Mouse (Mus musculus) forebrain, embryonic 12.5 days (tissue): ENCODE measurements at regions not wholly inside any gene's neighbourhood (a gene's known extent, or its start where the extent isn't known, plus 50 kb on each side); places are given as distances from the start of the nearest gene placed in this dataset.

Source experiments
- ATAC-seq: fragments of 200-750 bp; cut with Nextera tagmentation; 2 replicates; pipeline ENCODE4 v1.8.0; 2017; ENCODE audit warnings: moderate TSS enrichment; ENCODE audit not compliant: low FRiP score
- H3K27ac ChIP-seq: fragments of 300-500 bp; sonication (generic); 2 replicates; pipeline ENCODE4 v1.5.1; 2016; ENCODE audit warnings: mild to moderate bottlenecking
- H3K27me3 ChIP-seq: fragments of 300-500 bp; sonication (generic); 2 replicates; pipeline ENCODE4 v1.6.1; 2016; ENCODE audit warnings: mild to moderate bottlenecking
- H3K36me3 ChIP-seq: fragments of 300-500 bp; sonication (generic); replicated peaks from 2 replicates; pipeline ENCODE4 v1.6.1; 2016; ENCODE audit warnings: mild to moderate bottlenecking
- H3K4me1 ChIP-seq: fragments of 300-500 bp; sonication (generic); 2 replicates; pipeline ENCODE4 v1.6.1; 2016
- H3K4me2 ChIP-seq: fragments of 300-500 bp; sonication (generic); 2 replicates; pipeline ENCODE4 v1.6.1; 2016; ENCODE audit warnings: mild to moderate bottlenecking, moderate library complexity
- H3K4me3 ChIP-seq: fragments of 300-500 bp; sonication (generic); replicated peaks from 2 replicates; pipeline ENCODE4 v1.5.1; 2016; ENCODE audit warnings: mild to moderate bottlenecking
- H3K9ac ChIP-seq: fragments of 300-500 bp; sonication (generic); 2 replicates; pipeline ENCODE4 v1.6.1; 2016; ENCODE audit warnings: mild to moderate bottlenecking
- H3K9me3 ChIP-seq: fragments of 300-500 bp; sonication (generic); 2 replicates; pipeline ENCODE4 v1.6.1; 2016
- WGBS: fragments of 180-500 bp; shearing (Covaris S2); methylation state at CpG from one replicate; pipeline ENCODE4 v1.1.7; 2016; 5-methylcytosine and 5-hydroxymethylcytosine counted together

DNA sequence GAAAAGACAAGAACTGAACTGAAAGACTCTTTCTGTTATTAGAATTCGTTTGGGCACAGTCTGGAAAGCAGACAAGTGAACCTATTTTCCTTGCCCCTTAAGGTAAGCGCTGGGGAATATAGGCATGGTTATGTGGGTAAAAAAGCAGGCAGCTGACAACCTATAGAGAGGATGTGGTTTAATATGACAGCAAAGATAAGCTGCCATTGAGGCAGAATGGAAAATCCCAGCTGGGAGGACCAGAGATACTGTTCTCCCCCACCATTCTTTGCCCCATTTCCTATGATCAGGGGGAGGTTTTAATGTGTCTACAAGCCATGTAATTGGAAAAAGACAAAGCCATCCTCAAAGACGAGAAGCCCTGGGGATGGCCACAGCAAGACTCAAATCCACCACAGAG is 984.9 kb upstream of the Gm7489 start:
- ATAC-seq = no peak

DNA sequence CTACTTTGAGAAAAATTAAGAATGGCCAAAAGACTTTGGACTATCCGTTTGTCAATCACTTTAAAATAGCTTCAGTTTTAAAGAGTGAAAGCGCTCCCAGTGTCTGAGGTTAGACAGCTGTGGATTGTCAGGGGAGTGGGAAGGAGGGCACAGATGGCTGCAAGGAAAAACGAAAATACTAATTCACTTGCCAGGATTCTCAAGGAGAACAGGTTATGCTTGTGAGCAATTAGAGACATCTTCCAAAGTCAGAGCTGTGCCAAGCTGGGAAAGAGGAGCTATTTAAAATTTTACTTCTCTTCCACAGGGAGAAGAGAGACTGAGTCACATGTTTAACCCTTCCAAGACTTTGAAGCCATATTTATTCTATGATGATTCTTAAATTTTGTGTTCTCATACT is 979.5 kb upstream of the Gm7489 start:
- Histone ChIP-seq H3K27ac (no peak overlapping the region), H3K9me3 (no peaks in the 10 kb centered on the region), H3K27me3 (no peaks in the 10 kb centered on the region), H3K4me3 (no peak overlapping the region), H3K4me2 (no peak overlapping the region), H3K4me1 (no peaks in the 10 kb centered on the region), H3K9ac (no peak overlapping the region), H3K36me3 (no peaks in the 10 kb centered on the region)
- no peak for ATAC-seq
- whole genome bisulfite sequencing = 85% methylated on average over 3 of the region's 3 CpGs

More for the DNA sequence above, 984.9 kb upstream of the Gm7489 start:
- Histone ChIP-seq H3K36me3 (no peaks in the 10 kb centered on the region), H3K4me1 (no peaks in the 10 kb centered on the region), H3K9ac (no peak overlapping the region), H3K4me2 (no peak overlapping the region), H3K27ac (no peak overlapping the region), H3K4me3 (no peak overlapping the region), H3K27me3 (no peaks in the 10 kb centered on the region), H3K9me3 (no peaks in the 10 kb centered on the region)
- WGBS = 77% methylated on average over 3 of the region's 3 CpGs

DNA sequence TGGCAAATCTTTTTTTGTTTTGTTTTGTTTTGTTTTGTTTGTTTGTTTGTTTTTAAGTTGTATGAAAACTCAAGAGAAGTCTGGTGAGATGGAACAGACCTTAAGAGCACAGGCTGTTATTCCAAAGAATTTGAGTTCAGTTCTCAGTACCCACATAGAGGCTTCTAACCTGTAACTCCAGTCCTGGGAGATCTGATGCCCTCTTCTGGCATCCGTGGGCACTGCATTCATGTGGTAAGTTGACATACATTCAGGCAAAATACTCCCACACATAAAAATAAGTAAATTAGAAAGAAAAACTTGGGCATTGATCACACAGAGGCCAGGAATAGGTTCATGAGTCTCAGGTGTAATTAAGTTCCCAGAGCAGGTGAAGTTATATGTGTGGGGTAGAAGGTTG is 977.5 kb upstream of the Gm7489 start:
- ATAC-seq = no peak
- Histone ChIP-seq H3K4me1 (no peaks in the 10 kb centered on the region), H3K4me2 (no peak overlapping the region), H3K27me3 (no peaks in the 10 kb centered on the region), H3K27ac (no peak overlapping the region), H3K4me3 (no peak overlapping the region), H3K9me3 (no peaks in the 10 kb centered on the region), H3K9ac (no peak overlapping the region), H3K36me3 (no peaks in the 10 kb centered on the region)
- 50% methylated on average over 1 of the region's 1 CpGs for WGBS

DNA sequence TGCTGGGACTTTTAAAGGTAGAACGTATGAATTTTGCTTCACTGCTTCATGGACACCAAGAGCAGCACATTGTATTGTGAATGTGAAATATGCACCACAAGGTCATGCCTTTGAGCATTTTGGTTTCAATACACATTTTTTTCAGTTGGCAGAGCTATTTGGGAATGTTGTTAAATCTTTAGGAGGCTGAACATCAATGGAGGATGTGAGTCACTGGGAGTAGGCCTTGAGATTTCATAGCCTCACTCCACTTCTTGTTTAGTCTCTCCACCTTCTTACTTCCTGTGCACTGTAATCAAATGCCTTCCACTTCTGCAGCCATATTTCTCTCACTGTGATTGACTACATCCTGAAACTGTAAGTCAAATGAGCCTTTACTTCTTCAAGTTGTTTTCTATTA is 962.4 kb upstream of the Gm7489 start:
- no peak for ATAC-seq
- peaks cover 5% of the 10 kb centered on the region for H3K9me3 ChIP-seq
- 82% methylated on average over 1 of the region's 1 CpGs for WGBS
- no peaks in the 10 kb centered on the region for H3K4me1 ChIP-seq
- H3K36me3 ChIP-seq = no peaks in the 10 kb centered on the region
- no peak overlapping the region for H3K4me2 ChIP-seq
- H3K4me3 ChIP-seq = no peak overlapping the region
- no peaks in the 10 kb centered on the region for H3K27me3 ChIP-seq
- no peak overlapping the region for H3K9ac ChIP-seq
- no peak overlapping the region for H3K27ac ChIP-seq

DNA sequence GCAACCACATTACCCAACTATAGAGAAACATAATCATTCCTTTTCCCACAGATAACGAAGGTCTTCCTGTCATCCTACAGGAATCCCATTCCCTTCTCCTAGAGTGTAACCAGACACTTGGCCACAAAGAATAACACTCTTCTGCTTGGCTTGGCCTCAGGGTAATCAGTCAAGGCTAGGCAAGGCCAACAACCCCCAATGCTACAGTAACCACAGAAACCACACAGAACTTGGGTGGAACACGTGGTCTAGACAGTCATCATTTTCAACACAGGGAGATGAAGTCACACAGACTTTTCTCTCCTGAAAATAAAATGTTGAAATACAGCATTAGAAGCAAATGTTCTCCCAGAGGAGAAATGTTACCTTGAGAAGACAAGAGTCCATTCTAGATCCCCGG is 956.3 kb upstream of the Gm7489 start:
- Histone ChIP-seq H3K36me3 (no peaks in the 10 kb centered on the region), H3K9ac (no peak overlapping the region), H3K27me3 (no peaks in the 10 kb centered on the region), H3K4me3 (no peak overlapping the region), H3K4me1 (no peaks in the 10 kb centered on the region), H3K4me2 (no peak overlapping the region), H3K9me3 (no peaks in the 10 kb centered on the region), H3K27ac (no peak overlapping the region)
- ATAC-seq = no peak
- 71% methylated on average over 3 of the region's 3 CpGs for WGBS

DNA sequence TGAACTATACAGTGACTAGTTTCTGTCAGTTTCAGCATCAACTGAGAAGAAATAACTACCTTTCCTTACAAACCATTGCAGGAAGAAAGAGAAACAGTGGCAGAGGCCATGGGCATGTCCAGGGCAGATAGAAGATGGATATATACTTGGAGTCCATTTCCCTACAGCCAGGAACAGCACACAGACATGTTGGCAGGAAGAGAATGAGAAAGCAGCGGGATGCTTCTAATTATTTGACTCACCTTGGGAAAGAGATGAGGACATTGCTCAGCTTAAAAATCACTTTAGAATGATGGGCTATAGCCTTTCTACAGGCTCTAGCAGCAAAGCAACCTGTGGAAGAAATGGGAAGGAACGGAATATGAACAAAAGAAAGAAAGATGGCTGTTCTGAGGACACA is 947.6 kb upstream of the Gm7489 start:
- 68% methylated on average over 2 of the region's 2 CpGs for WGBS

DNA sequence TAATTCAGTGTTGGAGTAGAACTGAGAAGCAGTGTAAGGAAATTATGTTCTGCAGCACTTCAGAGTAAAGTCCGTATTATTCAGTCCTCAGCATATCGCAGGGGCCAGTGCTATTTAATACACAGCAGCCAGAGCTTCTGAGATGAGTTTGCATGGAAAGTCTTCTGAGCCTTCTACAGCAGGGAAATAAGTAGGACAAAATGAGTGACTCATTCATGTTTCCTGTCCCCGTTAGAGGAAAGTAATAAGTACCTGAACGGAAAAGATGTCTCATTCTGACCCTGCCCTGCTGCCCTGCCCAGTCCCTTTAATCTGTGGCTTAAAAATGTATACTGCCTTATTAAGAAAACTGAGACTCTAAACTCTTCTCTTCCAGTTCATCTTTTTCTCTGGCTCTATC is 940.1 kb upstream of the Gm7489 start:
- 89% methylated on average over 4 of the region's 4 CpGs for WGBS
- Histone ChIP-seq H3K36me3 (no peaks in the 10 kb centered on the region), H3K4me3 (no peak overlapping the region), H3K4me1 (no peaks in the 10 kb centered on the region), H3K9ac (no peak overlapping the region), H3K4me2 (no peak overlapping the region), H3K9me3 (no peaks in the 10 kb centered on the region), H3K27me3 (no peaks in the 10 kb centered on the region), H3K27ac (no peak overlapping the region)
- no peak for ATAC-seq

More for the DNA sequence above, 947.6 kb upstream of the Gm7489 start:
- Histone ChIP-seq H3K27me3 (no peaks in the 10 kb centered on the region), H3K9me3 (no peaks in the 10 kb centered on the region), H3K27ac (no peak overlapping the region), H3K4me1 (no peaks in the 10 kb centered on the region), H3K4me3 (no peak overlapping the region), H3K4me2 (no peak overlapping the region), H3K9ac (no peak overlapping the region), H3K36me3 (no peaks in the 10 kb centered on the region)
- ATAC-seq = no peak

DNA sequence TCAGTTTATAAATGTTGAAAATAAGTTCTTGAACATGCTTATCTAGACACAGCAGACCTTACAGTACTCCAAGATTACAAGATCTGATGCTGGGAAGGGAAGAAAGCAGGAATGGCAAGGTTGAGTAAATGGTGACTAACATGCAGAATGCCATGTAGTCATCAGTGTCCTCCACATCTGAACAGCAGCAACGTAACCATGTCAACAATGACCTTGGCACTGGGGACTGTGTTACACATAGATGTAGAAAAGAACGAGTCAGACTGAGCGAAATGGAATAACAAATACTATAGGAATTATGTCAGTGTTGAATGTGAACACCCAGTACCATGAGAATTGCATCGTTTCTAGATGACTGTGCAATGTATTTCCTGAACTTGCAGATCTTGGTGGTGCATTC is 936.5 kb upstream of the Gm7489 start:
- Histone ChIP-seq H3K27ac (no peak overlapping the region), H3K4me1 (no peaks in the 10 kb centered on the region), H3K9ac (no peak overlapping the region), H3K36me3 (no peaks in the 10 kb centered on the region), H3K4me3 (no peak overlapping the region), H3K9me3 (no peaks in the 10 kb centered on the region), H3K4me2 (no peak overlapping the region), H3K27me3 (no peaks in the 10 kb centered on the region)
- no peak for ATAC-seq
- 91% methylated on average over 4 of the region's 4 CpGs for WGBS

DNA sequence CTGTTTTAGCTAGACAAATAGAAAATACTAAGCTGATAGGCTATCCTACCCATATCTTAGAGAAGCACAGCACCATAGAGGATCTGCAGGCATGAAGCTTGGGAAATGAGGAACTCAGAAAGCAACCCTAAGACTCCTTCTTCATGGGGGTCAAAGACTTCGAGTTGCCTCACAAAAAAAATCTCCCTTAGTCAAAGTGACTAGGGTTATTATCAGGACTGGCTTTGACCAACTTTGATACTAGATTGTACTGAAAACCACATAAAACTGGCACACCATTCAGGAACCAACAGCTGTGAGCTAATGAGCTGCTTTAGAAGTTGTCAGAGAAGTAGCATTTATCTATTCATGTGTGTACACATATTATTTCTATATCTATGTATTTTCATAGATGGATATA is 931.2 kb upstream of the Gm7489 start:
- H3K9me3 ChIP-seq = no peaks in the 10 kb centered on the region
- WGBS = 66% methylated on average over 1 of the region's 1 CpGs
- ATAC-seq = no peak

DNA sequence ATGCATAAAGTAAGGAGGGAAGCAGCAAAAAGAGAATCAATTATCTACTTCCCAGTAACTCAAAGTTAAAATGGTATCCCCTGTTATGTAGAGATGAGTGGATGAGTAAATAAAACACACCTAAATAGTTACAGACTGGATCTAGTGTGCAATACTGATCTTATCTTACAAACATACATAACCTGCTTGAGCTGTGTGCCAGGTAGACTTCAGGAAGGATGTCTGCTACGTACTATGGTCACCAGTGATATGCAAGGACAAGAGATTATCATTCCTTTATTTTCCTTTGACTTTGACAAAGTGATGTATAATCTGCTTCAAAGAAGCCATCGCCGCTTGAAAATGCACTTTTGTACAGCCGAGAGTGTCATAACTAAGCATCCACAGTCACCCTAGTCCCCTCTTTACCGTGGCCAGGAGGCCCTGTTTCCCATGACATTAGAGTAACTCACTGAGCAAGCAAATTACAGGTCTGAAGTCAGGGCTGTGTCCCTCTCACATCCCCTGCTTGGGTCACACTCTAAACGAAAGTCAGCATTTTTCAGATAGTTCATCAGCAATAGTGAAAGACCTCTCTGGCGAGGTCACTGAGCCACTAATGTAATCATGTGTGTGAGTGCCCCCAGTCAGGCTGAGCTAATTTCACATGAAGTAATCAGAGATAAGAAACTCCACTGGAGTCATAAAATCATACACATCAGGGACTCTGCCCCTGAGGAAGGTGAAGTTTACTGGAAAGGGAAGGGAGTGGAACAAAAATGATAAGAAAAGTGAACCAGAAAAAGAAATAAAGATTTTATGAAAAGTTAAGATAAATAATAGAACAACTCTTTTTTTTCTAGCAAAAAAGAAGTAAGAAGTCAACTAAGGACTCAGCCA is 929.8 kb upstream of the Gm7489 start:
- no peaks in the 10 kb centered on the region for H3K27me3 ChIP-seq
- no peaks in the 10 kb centered on the region for H3K9me3 ChIP-seq
- H3K4me3 ChIP-seq = no peak overlapping the region
- 86% methylated on average over 7 of the region's 7 CpGs for WGBS
- no peak for ATAC-seq
- H3K4me1 ChIP-seq = no peaks in the 10 kb centered on the region
- H3K36me3 ChIP-seq = no peaks in the 10 kb centered on the region
- H3K4me2 ChIP-seq = no peak overlapping the region
- no peak overlapping the region for H3K27ac ChIP-seq
- H3K9ac ChIP-seq = no peak overlapping the region

More for the DNA sequence above, 931.2 kb upstream of the Gm7489 start:
- H3K27me3 ChIP-seq = no peaks in the 10 kb centered on the region
- no peak overlapping the region for H3K27ac ChIP-seq
- H3K4me2 ChIP-seq = no peak overlapping the region
- no peaks in the 10 kb centered on the region for H3K36me3 ChIP-seq
- H3K4me1 ChIP-seq = no peaks in the 10 kb centered on the region
- no peak overlapping the region for H3K9ac ChIP-seq
- no peak overlapping the region for H3K4me3 ChIP-seq

DNA sequence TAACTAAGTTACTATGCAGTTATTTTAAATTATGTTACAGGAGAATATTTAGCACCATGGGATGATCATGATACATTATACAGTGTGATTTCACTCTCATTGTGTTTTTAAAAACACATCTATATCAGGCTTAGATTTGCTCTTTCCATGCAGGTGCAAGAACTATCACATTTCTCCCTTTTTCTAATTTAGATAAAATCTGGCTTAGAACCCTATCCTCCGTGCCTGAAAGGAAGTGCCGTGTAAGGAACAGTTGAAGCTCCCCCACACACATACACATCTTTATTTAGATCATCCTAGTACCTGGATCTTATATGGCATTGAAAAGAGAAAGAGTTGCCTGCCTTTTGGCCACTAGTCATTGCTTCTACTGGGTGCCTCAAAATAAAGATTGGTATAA is 925.0 kb upstream of the Gm7489 start:
- 91% methylated on average over 2 of the region's 2 CpGs for WGBS
- peaks cover 5% of the 10 kb centered on the region; the same call in 1 of the 2 replicates for H3K4me1 ChIP-seq
- H3K27ac ChIP-seq = no peak overlapping the region
- no peak overlapping the region for H3K4me2 ChIP-seq
- no peak for ATAC-seq
- H3K9ac ChIP-seq = no peak overlapping the region
- no peaks in the 10 kb centered on the region for H3K9me3 ChIP-seq
- H3K36me3 ChIP-seq = no peaks in the 10 kb centered on the region
- H3K4me3 ChIP-seq = no peak overlapping the region
- no peaks in the 10 kb centered on the region for H3K27me3 ChIP-seq

DNA sequence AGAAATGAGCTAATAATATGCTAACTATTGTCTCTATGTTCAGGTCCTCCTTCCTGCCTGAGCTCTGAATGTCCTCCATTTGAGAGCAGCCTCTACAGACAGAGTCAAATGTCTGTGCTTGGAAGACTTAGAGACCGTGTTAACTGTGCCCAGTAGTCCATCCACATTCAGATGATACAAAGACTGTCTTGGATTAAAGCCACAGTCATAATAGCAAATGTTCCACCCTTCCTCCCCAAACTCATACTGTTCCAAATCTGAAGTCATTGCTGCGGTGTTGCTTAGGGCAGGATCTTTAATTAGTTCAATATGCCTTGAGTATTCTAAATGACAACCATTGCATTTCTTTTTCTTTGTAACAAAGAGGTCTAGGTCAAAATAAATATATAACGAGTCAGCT is 923.2 kb upstream of the Gm7489 start:
- Histone ChIP-seq H3K36me3 (no peaks in the 10 kb centered on the region), H3K4me1 (peaks cover 5% of the 10 kb centered on the region; the same call in 1 of the 2 replicates), H3K27me3 (no peaks in the 10 kb centered on the region), H3K4me2 (no peak overlapping the region), H3K9me3 (no peaks in the 10 kb centered on the region), H3K4me3 (no peak overlapping the region), H3K9ac (no peak overlapping the region), H3K27ac (no peak overlapping the region)
- 79% methylated on average over 3 of the region's 3 CpGs for WGBS
- ATAC-seq = no peak

DNA sequence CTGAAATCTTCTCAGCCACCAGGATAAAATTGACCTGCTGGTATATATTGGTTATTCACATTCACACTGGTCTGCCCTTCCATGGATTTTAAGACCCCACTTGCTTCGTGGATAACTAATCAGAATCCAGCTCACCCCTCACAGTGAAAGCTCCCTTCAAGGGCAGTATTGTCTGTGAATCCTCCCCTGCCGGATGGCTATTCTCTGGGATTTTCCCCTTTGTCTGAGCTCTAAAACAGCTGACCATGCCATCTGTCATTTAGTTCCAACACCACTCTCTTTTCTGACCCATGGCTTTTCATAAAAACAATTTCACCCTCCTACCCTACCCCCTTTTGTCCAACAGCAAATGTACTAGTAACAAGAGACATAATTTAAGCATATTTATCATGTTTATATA is 920.8 kb upstream of the Gm7489 start:
- Histone ChIP-seq H3K27me3 (no peaks in the 10 kb centered on the region), H3K9ac (no peak overlapping the region), H3K4me1 (peaks cover 14% of the 10 kb centered on the region), H3K4me2 (no peak overlapping the region), H3K27ac (no peak overlapping the region), H3K4me3 (no peak overlapping the region), H3K9me3 (no peaks in the 10 kb centered on the region), H3K36me3 (no peaks in the 10 kb centered on the region)
- ATAC-seq = peak; percentile 64
- 14% methylated on average over 2 of the region's 2 CpGs for WGBS
